Mouse (Mus musculus) spleen, postnatal 4 days (tissue): ENCODE measurements around the gene Krt19.

Experiments
- DNase-seq, 2 experiments: peaks; one replicate each; pipeline ENCODE4 v3.0.0; 2022; ENCODE audit warnings: low spot score in 2 of 2

The Krt19 gene

GRCm38 (mm10) chr11:100137693-100138092, 10.8 kb downstream of the Krt19 start:
- no peak for DNase-seq

GRCm38 (mm10) chr11:100136559-100136958, 11.9 kb downstream of the Krt19 start:
- no peak for DNase-seq

GRCm38 (mm10) chr11:100135731-100136130, 12.7 kb downstream of the Krt19 start, which contains the start of gene Krt15:
Krt15 (minus strand) TSS chr11:100135928.
- DNase-seq: no peak

DNA sequence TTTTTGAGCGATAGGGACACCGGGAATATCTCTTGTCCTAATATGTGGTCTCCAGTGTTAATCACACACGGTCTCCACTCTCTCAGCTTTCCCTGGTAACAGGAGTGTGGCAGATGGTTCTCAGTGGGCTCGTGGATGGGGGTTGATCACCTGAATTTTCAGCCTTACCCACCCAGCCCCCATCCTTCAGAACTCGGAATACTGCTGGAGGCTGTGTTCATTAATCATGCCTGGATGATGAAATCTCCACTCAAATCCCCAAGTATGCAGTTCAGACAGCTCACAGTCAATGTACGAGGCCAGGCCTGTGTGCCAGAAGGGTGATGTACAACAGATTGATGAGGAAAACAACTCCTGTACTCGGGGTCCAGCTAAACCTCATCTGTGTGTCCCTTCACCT, 23.6 kb downstream of the Krt19 start:
- no peak for DNase-seq

- DNase-seq: no peak
These were observed 27.0 kb downstream of the Krt19 start, which contains the start of gene Krt13 for GRCm38 (mm10) chr11:100121466-100121865. Krt13 (minus strand) TSS chr11:100121566.

GRCm38 (mm10) chr11:100120331-100120730, 28.1 kb downstream of the Krt19 start:
- no peak for DNase-seq

GRCm38 (mm10) chr11:100113742-100114029, 34.8 kb downstream of the Krt19 start:
- DNase-seq: no peak

- DNase-seq: no peak
These were observed 35.3 kb downstream of the Krt19 start for GRCm38 (mm10) chr11:100112935-100113741.

GRCm38 (mm10) chr11:100105576-100106122, 42.8 kb downstream of the Krt19 start, which contains the start of gene Krt36:
Krt36 (minus strand) TSS chr11:100105626.
- no peak for DNase-seq

DNA sequence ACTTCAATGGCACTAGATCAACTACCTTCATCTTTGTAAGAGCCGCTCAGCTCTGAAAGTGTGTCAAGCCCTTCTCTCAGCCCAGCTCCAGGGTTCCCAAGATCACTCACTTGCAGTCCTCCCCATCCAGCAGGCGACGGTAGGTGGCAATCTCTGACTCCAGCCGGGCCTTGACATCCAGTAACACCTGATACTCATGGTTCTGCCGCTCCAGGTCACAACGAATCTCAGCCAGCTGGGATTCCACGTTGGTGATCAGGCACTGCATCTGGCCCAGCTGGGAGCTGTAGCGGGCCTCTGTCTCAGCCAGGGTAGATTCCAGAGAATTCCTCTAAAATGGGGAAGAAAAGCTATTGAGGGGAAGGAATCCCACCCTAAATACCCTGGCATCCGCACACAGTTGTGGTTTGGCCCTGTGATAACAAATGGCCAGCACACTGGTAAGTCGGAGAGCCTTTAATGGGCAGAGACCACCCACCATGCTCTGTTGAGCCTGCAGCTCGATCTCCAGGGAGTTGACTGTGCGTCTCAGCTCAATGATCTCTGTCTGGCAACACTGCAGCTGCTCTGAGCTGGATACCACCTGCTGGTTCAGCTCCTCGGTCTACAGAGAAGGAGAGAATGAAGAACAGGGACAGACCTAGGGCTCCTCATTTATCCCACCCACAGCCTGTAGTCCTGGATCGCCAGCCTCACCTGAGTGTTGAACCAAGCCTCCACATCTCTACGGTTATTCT, 45.6 kb downstream of the Krt19 start:
- no peak for DNase-seq

DNA sequence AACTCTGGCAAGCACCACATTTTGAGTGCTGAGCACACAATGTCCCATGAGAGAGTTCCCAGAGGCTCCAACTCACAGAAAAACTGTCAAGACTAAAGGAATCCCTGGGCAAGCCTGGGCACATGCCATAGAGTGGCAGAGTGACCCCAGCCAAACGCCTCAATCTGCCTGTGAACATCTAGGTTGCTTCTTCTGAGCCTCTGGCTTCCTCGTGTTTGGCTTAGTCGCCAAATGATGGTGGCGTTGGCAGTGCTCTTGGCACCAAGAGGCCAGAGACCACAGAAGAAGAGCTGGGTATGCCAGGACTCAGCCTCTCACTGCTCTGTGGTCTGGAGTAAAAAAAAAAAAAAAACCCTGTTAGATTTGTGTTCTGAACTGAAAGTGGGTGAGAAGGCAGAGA, 48.1 kb downstream of the Krt19 start:
- DNase-seq: no peak

DNA sequence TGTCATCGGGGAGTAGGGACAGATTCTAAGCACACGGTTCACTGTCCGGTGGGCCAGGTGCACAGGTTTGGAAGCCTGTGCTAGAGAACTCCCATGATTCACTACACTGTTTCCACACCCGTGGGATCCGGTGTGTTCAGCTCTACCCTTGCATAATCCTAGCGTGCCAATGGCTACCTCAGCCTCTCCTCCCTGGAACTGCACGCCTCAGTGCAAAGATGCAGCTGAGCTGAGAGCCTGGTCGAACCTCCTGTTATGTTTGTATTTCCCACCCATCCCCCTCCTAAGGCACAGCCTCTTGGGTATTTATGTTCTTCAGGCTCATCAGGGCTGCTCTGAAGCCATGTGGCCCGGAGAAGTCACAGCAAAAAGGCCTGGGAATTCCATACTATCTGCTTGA, 50.6 kb downstream of the Krt19 start:
- no peak for DNase-seq

DNA sequence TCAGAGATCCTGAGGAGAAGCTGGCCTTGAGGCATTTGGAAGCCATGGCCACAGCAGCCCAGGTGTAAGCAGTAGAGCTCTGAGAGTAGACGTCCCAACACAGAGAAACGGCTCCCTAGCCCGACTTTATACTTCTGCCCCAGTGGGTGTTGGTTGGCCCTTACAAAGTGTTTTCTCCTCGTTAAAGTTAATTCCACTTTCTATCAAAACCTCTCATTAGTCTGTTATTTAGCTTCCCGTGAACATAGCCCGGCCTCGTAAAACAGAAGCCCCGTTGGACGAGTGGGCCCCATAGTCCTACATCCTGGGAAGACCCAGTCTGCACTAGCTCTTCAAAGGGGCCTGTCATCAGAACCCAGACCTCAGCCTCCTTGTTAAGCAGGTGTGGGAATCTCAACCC, 52.3 kb downstream of the Krt19 start, which contains the start of gene Krt35:
TSS of gene Krt35 (minus strand) at position 101 of the 400 bp plus-strand sequence.
- no peak for DNase-seq
